Mouse (Mus musculus) embryo, embryonic 11.5 days (tissue): Measurements from ENCODE around the gene Rpl22.

Experiments
- DNase-seq: peaks from one replicate; pipeline ENCODE4 v3.0.0-alpha.2; 2012; ENCODE audit warnings: low read depth, low spot score

Rpl22 gene

DNA sequence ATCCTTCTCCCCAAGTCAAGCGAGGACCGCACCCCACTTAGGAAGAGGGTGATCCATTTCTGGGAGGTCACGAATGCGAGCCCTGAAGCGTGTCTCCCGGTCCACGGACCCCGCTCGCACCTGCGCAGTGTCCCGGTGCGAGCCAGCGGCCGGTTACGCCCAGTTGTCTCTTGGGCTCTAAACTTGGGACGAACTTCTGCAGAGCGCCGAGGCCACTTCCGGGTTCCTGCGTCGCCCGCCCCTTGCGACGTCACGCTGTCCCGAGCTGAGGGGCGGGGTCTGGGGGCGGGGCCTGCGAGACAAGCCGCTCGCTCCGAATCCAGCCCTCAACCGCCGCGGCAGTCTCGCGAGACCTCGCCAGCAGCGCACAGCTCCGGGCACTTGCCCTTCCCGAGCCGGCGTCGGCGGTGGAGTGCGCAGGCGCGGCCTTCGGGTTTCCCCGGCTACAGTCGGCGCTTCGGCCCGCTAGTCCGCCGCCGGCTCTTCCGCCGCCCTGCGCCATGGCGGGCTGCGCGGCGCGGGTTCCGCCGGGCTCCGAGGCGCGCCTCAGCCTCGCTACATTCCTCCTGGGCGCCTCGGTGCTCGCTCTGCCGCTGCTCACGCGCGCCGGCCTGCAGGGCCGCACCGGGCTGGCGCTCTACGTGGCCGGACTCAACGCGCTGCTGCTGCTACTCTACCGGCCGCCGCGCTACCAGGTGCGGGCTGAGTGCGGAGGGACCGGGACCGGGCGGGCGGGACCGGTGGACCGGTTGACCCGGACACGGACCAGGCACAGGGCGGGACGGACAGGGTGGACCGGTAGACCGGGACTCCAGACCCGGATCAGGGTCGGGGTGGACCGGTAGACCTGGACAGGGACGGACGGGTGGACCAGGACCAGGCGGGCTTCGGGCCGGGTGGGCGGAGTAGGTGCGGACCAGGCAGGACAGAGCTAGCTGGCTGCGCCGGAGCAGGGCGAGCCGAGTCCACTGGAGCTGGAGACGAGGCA lies 28.4 kb upstream of the Rpl22 start, which contains the start of gene Icmt:
Gene Icmt (plus strand): TSS at position 354 of the 988 bp plus-strand sequence.
- DNase-seq = peak; percentile 98

DNA sequence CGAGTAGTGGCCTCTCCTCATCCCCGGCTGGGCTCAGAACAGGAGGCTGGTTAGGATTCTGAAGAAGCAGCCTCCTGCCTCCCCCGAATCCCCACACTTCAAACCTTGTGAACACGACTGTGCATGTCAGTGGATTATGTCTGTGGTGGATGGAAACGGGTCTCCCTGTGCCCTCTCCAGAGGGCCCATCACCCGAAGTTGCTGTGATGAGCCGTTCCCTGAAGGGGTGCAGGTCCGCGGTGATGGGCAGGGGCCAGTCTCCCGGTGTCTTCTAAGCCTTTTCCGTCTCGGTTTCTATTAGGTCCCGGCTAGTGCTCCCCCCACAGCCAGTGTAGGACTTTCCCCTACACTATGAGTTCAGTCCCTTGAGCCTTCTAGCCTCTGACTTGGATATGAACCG lies 26.7 kb upstream of the Rpl22 start:
- no peak for DNase-seq

DNA sequence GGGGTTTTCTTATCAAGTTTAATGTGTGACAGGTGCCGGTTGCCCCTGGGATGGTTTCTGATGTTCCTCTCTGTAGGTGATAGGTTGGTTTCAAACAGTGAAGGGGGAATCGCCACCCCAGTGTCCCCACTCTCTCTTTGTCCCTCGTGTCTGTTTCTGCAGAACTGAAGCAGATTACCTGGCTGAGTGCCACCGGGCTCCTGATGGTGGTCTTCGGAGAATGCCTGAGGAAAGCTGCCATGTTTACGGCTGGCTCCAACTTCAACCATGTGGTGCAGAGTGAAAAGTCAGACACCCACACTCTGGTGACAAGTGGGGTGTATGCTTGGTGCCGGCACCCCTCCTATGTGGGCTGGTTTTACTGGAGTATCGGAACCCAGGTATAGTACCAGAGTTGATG lies 25.2 kb upstream of the Rpl22 start:
- no peak for DNase-seq

DNA sequence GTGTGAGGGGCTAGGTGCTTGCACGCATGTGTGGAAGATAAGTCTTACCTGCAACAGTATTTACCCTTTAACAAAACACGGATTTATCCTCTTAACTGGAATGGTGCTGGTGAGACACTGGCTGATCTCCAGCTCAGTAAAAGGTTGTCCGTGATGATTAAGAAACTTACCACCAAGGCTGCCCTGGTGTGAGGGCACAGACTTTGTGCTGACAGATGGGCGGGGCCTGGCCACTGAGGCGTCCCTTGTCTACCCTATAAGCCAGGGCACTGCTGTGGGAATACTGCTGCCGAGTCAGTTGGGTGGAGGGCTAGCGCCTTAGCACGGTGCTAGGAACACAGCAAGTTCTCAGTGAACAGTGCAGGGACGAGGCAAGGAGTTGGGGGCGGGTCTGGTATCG lies 23.5 kb upstream of the Rpl22 start:
- DNase-seq = no peak

DNA sequence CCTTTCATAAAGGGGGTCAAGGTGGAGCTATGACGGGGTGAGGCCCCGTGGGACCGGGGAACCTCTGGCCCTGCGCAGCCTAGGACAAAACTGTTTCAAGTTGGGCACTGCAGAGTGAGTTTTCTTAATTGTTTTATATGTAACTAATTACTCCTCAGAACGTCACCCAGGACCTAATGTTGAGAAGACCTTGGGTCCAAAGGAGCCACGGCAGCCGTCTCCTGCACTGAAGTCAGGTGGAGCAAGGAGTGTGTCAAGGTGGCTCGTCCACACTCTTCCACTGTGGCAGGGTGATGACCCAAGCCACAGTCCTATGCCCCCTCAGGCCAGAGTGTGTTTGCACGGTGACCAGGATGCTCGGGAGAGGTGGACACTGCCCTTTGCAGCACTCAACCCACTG lies 22.4 kb upstream of the Rpl22 start:
- no peak for DNase-seq

DNA sequence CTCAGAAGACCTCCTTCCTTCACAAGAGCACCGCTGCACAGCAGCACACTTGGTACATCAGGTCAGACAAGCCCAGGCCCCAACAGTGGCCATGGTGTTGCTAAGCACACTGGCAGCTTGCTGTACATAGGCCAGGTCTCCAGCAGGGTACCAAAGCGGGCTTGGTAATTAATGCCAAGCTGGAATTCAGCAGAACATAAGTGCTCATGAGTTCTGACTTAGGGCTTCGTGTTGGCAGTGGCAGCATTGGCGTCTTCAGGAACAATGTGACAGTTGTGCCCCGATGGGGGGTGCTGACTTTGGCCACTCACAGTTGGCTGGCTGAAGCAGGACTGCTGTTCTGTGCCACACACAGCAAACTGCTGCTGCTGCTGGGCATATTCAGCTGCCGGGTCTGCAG lies 20.9 kb upstream of the Rpl22 start:
- no peak for DNase-seq

DNA sequence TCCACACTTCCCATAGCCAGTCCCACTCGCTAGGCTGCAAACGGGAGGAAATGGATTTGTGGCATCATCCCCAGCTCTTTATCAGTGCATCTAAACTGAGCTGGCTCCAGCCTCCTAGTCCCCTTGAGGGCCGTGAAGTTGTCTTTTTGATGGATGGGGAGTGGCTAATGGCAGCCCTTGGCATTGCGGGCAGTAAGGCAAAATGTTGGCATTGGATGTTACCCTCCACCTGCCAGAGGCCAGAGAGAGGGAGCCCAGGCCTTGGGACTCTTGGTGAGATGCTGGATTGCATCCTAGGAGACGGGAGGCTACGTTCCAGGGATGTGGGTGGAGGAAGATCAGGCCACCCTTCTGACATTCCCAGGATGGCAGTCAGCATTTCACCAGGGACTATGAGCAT lies 19.6 kb upstream of the Rpl22 start:
- no peak for DNase-seq

DNA sequence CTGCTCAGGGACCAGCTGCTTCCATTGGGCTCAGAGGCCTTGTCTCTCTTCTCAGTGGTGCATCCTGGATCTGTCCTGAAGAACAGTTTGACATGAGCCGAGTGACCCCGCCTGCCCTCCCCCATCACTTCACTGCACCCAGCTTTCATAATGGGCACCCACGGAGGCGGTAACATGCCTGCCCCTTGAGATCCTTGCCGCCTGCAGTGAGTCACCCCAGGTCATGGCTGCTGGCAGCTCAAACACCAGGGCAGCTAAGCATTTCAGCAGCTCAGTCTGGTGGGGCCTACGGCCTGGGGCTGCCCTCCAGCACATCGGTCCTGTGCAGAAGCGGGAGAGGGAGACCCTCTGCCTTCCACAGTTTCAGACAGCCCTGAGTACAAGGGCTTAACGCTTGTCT lies 18.0 kb upstream of the Rpl22 start:
- DNase-seq = no peak

DNA sequence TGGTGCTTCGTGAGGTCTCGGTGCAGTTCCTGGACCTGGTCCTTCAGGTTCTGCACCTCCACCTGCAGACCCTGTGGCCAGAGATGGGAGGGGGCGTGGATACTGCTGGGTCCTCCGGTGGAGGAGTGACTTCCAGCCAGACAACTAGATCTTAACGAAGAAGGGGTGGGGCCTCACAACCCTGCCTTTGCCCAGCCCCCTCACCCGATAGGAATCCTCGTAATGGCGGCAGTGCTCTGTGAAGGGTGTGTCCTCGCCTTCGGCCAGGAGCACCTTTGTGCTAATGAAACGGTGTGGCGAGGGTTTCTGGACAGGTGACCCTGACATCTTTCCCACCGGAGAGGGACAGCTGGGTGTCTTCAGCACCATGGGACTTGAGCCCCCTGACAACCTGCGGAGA lies 13.4 kb upstream of the Rpl22 start:
- DNase-seq = no peak

DNA sequence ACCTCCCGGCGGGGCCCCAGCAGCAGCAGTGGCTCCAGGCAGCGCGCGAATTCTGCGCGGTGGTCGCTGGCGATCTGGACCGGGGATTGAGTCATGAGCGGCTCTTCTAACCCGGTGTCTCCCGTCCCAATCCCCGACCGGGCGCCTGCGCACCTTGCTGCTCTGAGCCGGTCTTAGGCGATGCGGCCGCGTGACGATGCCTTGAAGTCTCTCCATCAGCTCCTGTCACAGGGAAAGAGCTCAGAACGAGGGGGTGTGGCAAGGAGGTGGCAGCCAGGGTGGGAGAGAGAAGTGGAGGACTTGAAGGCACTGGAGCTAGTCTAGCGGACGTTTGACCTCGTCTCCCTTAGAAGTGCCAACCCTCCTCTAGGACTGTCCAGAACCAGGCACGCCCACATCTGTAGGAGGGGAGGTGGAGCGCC lies 12.3 kb upstream of the Rpl22 start:
- DNase-seq = no peak

DNA sequence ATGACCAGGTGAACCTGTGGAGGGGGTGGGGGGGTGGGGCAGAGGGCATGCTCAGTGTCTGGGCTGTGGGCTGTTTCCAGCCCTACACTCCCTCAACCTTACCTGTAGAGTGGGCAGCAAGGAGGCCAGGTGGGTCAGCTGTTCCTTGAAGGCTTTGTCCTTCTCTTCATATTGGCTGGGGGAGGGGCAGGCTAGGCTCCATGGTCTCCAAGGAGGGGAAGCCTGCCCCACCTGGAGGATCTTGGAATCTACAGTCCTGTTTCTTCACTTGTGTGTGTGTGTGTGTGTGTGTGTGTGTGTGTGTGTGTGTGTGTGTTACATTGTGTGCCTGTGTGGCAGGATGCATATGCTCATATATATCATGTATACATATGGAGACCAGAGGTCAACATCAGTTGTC lies 11.6 kb upstream of the Rpl22 start:
- no peak for DNase-seq

DNA sequence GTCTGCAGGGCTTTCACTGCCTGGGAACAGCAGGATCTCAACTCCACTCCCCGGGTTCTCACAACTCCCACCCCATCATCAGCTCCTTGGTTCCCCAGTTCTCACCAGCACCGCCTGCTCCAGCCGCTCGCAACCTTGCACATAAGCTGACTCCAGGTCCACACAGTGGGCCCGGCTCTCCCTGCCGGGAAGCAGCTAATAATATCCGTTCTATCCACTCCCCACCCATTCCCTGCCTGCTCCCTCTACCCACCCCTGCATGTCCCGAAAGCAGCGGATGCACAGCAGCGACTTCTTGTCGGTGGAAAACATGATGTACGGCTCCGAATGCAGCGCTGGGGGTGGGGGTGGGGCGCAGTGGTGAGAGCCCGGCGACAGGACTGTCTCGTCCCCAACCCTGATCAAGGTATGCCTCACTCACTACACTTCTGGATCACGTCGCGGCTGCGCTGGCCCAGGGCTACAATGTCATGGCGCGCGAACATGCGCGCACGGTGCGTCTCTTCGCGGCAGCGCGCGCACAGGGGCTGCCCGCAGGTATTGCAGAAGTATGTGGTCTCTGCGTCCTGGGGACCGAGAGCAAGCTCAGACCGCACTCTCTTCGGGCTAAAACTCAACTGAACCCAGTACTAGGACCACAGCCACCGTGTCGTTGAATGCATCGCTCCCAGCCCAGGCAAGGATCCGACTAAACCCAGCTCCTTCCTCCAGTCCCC lies 9.9 kb upstream of the Rpl22 start:
- no peak for DNase-seq

DNA sequence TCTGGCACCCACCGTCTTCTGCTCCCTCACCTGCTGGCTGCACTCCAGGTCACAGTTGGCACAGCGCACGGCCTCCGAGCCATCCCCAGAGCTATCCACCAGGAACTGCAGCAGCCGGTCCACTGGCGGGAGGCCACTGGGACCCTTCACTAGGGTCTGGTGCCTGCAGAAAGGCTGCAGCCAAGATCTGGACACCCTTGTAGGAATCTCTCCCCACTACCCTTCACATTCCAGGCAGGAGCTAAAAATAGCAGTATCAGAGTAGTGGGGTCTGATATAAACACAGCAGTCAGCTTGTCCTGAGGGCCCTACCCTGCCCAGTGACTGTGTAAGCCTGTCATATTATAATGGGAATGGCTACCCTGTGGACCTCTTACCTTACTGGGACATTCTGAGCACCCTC lies 7.9 kb upstream of the Rpl22 start:
- DNase-seq = no peak

DNA sequence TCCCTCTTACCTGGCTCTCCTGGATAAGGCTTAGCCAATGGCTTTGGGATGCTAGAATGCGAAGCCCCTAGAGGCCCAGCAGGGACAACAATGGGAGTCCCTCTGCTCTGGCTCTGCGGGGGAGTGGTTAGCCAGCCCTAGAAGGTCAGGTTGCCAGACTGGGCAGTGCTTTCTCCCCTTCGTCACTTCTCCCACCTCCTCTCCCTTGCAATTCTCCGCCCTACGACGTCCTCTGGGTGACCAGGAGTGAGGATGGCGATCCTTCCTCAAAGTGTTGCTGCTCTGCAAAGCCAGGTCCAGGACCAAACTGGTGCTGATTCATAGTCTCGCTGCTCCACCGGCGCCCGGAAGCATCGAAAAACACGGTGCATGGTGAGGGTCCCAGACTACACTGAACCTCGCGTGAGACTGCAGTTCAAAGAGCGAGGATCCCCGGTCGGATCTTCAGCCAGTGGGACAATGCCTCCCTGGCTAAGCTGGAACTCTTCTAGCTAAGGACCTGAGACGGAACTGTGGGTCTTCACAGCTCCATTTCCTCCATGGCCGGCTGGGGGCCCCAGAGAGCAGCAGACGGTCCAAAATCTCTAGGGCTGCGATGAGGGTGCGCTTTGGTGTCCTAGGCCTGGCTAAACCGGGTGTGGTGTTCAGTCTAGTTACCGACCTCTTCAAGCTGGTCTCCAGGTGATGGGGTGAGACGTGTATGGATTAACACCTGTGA lies 6.9 kb upstream of the Rpl22 start, which contains the start of gene Rnf207:
Gene Rnf207 (minus strand): TSS at position 477 of the 718 bp plus-strand sequence.
- DNase-seq = no peak

DNA sequence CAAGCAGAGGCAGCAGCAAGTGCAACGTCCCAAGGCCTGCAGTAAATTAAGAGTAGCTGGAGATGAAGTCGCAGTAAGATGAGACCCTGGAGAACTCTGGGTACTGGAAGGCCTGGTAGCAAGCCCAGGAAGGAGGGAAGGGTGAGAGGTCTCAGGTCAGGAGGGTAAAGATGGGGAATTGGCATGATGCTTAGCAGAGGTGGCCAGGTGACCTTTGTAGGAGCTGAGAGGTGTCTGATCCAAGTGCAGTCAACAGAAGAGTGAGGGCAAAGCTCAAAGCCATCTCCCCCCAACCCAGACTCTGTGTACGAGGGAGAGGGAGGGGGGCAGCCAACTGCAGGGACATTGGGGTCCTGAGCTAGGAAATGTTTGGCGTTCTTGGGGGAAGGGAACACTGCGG lies 4.1 kb upstream of the Rpl22 start:
- no peak for DNase-seq

DNA sequence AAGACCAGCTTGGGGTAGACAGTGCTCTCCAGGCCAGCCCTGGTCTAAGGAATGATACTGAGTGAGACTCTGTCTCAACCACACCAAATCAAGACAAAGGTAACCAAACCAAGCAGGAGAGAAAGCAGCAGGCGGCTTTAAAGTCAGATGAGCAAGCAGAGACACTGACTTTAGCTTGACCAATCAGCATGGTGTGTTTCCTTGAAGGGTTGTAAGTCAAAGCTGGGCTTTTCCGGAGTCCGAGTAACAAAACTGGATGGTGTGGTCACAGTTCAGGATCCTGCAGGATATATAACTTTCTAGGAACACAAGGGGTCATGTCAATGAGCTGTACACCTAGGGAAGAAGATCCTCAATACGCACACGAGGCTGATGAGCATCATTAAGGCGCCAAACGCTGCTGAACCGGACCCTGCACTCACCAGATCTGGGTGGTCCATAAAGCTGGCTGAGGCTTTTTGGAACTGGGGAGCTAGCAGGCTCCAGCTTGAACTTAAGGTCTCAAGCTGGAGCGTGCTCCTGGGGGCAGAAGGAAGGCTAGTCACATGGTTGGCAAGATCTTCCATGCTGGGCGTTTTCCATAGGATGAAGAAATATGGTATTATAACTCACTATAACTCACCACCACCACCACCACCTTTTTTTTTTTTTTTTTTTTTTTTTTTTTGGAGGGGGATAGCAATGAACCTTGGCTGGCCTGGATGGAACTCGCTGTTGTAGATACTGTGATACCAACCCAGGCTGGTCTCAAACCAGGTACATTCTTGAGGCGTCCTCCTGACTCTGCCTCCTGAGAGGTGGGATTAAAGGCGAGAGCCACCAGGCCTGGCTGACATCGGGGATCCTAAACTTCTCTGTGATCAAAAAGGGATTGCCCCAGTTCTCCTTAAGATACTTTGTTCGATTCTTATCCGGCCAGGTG lies 640 bp upstream of the Rpl22 start:
- no peak for DNase-seq

DNA sequence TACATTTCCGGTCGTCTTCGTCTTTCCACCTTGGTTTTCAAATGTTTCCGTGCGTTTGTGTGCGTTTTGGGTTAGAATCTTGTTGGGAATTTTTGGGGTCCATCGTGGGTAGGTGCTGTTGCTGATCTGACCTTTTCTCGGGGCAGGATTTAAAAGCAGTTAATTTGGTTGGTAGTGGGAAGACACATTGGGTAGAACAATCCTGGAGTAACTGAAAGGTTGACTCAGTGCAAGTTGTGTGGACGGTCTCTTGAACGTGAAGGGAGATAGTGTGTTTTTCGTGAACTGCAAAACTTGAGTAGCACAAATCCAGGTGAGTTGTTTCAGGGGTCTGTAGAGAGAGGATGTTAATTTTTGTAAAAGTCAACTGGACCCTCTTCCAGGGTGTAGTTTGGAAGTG lies 1.0 kb downstream of the Rpl22 start:
- no peak for DNase-seq

DNA sequence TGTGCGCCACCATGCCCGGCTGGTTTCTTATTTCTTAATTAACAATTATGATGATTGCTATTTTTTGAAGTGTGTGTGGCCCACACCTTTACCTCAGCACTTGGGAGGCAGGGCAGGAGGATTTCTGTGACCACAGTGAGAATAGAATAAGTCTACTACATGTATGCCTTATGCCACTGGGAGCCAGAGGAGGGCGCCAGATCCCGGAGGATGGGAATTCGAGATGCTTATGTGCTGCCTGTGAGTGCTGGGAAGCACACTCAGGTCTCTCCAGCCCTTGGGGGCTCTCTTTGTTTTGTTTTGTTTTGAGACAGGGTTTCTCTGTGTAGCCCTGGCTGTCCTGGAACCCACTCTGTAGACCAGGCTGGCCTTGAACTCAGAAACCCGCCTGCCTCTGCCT lies 3.1 kb downstream of the Rpl22 start:
- DNase-seq = no peak

DNA sequence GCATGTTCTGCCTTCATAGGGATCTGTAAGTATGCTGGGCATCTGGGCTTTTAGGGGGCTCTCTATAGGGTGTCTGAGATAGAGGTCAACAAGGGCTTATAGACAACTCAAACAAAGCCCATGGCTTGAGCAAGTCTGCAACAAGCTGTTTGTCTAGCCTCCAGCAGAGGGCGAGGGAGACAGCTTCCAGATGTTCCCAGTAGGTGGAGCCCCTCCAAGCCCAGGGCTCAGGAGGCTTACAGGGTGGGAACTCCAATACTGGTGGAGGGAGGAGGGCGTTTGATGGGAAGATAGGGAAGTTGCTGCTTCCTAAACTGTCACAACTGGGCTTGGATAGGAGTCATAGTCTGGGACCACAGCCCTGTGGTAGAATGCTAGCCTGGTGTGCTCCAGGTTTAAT lies 7.4 kb downstream of the Rpl22 start:
- peak; percentile 43 for DNase-seq

DNA sequence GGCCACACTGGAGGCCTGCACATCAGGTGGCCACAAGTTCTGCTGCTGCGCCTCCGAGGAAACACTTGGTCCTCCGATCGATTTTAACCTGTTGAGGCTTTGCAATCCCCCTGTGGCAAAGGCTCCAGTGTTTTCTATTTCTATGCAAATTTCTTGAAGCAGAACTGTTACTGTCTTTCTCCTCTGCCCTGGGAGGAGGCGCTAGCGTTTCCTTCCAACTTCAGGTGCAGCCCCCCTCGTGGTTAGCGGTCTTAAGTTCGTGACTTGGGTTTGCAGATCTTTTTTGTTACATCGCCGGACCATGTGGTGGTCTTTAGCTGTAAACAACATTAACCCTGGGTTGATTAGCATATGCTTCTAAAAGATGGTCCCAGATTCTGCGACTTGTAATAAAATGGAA lies 8.0 kb downstream of the Rpl22 start:
- no peak for DNase-seq

DNA sequence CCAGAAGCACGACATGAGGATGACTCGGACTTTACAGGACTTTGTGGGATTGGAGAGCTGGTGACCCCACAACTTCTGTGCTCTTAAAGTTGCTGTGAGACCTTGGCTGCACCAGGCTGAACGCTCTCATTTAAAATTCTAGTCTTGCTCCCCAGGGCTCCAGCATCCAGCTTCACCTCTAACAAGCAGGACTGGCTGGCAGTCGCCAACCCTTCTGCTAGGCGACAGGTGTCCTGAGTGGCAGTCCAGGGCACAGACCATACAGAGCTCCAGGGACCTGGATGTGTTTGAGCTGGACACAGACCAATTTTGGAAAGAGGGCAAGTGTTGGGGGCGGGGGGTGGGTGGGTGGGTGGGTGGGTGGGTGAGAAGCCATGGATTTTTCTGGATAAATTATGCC lies 12.2 kb downstream of the Rpl22 start:
- no peak for DNase-seq
